Mouse (Mus musculus) induced T-regulatory cell, adult 2 months (primary cell): ENCODE measurements around the gene Slc3a1.
A peak's percentile ranks its signal among the peaks of the same experiment; 100 is the strongest.

Source experiments
- DNase-seq: peaks from one replicate; pipeline ENCODE4 v3.0.0-alpha.2; 2012; ENCODE audit warnings: low read depth

Gene Slc3a1

DNA sequence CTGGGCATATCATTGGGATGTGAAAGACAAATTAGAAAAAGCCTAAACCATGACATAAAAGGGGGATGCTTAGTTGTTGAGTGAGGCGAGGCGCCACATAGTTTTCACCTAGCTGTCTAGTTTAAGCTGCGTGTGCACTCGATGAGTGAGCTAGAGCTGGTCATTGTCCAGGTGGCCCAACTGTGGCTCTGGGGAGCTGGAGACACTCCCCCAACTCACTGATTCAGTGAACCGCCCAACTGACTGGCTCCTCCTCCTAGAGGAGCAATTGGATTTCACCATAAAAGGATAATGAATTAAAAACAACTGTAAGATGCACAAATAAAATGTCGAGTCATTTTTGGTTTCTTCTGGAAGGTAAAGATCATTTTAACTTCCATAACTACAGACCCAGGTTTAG lies 60.8 kb downstream of the Slc3a1 start:
- DNase-seq, result peak; percentile 9

DNA sequence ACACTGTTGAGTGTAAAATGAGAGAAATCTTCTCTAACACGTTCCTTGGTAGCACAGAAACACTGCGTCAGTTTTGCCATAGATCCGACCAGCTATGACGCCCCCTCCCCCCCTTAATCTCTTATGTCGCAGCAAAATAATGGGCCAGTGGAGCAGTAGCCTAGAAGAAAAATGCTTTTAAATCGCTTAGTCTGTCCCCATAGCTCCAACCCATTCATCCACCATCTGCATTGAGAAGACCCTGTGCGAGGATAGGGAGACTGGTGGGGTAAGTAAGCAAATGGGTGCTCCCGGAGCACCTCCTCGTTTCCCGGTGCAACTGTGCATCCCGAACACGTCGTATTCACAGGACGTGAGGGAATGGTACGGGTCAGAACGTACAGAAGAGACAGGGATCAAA lies 61.4 kb downstream of the Slc3a1 start:
- DNase-seq, result no peak

DNA sequence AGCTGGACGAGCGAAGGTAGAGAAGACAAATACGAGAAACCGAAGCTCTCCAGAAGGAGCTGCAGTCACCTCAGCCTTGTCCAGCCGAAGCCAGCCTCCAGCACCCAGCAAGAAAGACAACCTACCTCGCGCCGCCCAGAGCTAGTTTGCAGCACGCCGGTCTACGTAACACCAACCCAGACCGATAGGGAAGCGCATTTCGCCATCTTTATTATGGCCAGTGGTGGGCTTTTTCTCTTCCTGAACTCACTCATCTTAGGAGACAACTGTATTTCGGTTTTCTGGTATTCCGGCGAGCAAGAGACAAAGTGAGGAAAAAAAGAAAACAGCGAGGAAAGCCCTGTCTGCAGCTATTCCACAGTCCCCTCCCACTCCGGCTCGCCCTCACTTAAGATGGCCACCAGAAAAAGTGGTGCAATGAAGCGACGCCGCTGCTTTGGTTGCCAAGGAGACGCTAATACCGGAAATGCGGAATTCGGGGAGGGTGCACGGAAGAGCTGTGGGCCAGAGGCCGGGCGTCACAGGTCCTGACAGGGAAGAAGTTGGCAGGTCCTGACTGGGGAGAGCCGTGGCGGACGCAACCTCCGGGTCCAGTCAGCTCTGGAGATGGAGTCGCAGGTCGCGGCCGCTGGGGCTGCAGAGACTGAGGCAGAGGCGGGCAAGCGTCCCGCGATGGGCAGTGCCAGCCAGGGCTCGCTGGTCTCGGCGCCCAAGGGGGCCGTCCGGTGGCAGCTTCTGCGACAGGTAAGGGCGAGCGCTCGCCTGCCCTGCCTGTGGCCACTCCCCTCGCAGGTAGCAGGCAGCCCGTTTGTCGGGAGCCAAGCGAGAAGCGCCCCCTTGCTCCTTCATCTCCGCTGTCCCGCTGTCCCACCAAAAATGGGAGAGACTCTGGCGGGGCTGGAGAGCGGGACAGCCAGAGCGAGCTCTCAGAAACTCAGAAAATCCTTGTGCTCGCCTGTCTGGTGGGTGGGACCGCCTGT lies 62.2 kb downstream of the Slc3a1 start, which contains the start of the genes Prepl and Camkmt:
TSS of gene Prepl (minus strand) at position 122 of the 980 bp plus-strand sequence.
TSS of gene Camkmt (plus strand) at position 433 of the 980 bp plus-strand sequence.
- peak; percentile 99 for DNase-seq

- no peak for DNase-seq
Observed at GRCm38 (mm10) chr17:85091762-85092161, 63.6 kb downstream of the Slc3a1 start.

DNA sequence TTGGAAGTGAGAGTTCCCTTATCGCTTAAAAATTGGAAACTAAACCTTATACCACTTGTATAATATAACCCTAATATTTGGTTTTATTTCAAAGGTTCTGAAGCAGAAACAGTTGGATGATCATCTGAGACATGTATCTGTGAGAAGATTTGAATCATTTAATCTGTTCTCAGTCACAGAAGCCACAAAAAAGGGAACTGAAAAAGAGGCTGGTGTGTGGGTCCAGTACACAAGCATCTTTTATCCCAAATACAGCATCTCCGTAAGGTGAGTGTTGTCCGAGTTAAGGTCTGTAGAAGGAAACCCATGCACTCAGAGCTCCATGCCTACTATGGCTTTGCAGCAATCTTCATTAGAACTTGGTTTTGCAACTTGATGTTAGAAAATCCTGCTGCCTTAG lies 68.2 kb downstream of the Slc3a1 start:
- no peak for DNase-seq

- DNase-seq, result no peak
Observed at GRCm38 (mm10) chr17:85098677-85099323, 70.6 kb downstream of the Slc3a1 start.

DNA sequence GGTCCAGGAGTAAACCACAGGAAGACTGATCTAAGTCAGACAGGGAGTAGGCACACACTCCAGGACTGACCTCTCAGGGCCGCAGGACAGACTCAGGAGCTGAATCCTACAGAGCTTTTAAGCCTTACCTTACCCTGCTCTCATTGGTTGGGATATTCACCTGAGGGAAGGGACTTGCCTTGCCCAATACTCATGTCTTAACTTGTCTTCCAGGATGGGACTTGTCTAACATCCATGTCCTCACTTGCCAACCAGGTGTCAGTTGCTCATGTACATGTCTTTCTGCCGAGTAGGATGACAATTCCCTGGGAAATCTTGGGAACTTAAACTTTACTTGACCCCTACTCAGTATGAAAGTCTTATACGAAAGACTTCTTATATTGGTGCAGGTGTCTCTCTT lies 72.1 kb downstream of the Slc3a1 start:
- no peak for DNase-seq

- DNase-seq, result no peak
Observed at GRCm38 (mm10) chr17:85101751-85102150, 73.6 kb downstream of the Slc3a1 start.

- DNase-seq, result no peak
Observed at GRCm38 (mm10) chr17:85103310-85103709, 75.1 kb downstream of the Slc3a1 start.

DNA sequence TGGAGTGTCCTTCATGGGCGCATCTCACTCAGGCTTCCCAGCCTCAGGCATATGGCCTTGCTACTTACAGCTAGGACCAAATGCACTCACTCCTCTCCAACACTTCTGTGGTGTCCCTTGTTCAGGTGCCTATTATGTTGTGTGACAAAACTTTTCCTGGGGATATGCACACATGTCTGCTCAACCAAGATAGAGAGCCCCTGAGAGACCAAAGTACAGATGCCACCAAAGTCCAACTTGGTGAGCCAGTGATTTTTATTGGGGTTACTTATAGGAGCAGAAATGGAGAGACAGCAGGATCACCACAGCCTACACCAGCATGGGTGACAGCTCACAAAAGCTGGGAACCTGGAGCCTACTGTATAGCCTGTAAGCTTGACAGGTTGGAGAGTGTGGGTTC lies 82.5 kb downstream of the Slc3a1 start:
- DNase-seq, result no peak

DNA sequence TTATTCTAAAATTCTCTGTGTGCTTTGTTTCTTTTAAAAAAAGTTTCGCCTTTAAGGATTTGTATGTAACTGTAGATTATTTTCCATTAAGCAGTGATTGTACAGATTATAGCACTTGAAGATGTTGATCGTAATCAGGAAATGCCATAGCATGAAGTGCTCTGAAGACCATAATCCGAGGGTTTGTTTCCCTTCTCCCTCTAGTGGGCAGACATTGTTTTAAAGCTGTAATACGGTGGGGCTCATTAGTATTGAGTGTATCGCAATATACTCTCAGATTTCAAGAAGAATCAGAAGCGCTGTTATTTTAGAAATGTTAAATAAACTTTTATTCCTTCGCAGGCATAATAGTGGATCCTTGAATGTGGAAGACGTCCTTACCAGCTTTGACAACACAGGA lies 85.3 kb downstream of the Slc3a1 start:
- DNase-seq, result no peak
